Mouse (Mus musculus) hindbrain, embryonic 14.5 days (tissue): ENCODE data around the gene Cdh4. TPM values are rescaled to one million over a fixed set of nuclear protein-coding genes. Genes with fewer than 3 reads are reported as not detected.

Experiments
- ATAC-seq: fragments of 200-750 bp; cut with Nextera tagmentation; 2 replicates; pipeline ENCODE4 v1.8.0; 2017; ENCODE audit warnings: moderate number of reproducible peaks, mild to moderate bottlenecking, moderate TSS enrichment, moderate library complexity; ENCODE audit not compliant: low FRiP score
- DNase-seq: peaks from one replicate; pipeline ENCODE4 v3.0.0-alpha.2; 2015; ENCODE audit warnings: low spot score
- H3K27ac ChIP-seq: fragments of 300-500 bp; sonication (generic); 2 replicates; pipeline ENCODE4 v1.5.1; 2014; ENCODE audit warnings: mild to moderate bottlenecking, moderate library complexity
- H3K27me3 ChIP-seq: fragments of 300-500 bp; sonication (generic); 2 replicates; pipeline ENCODE4 v1.6.1; 2014; ENCODE audit warnings: mild to moderate bottlenecking, low read length, mixed read lengths; ENCODE audit not compliant: control insufficient read depth, insufficient read depth
- H3K36me3 ChIP-seq: fragments of 300-500 bp; sonication (generic); replicated peaks from 2 replicates; pipeline ENCODE4 v1.6.1; 2014; ENCODE audit not compliant: control insufficient read depth, insufficient read depth
- H3K4me1 ChIP-seq: fragments of 300-500 bp; sonication (generic); replicated peaks from 2 replicates; pipeline ENCODE4 v1.6.1; 2014; ENCODE audit warnings: antibody characterized with exemption, low read length, mixed read lengths; ENCODE audit not compliant: control insufficient read depth, insufficient read depth
- H3K4me2 ChIP-seq: fragments of 300-500 bp; sonication (generic); replicated peaks from 2 replicates; pipeline ENCODE4 v1.6.1; 2014; ENCODE audit warnings: mild to moderate bottlenecking, moderate library complexity
- H3K4me3 ChIP-seq: fragments of 300-500 bp; sonication (generic); replicated peaks from 2 replicates; pipeline ENCODE4 v1.5.1; 2014; ENCODE audit warnings: mild to moderate bottlenecking, low read length
- H3K9ac ChIP-seq: fragments of 300-500 bp; sonication (generic); 2 replicates; pipeline ENCODE4 v1.6.1; 2014
- H3K9me3 ChIP-seq: fragments of 300-500 bp; sonication (generic); 2 replicates; pipeline ENCODE4 v1.6.1; 2016; ENCODE audit warnings: low read length; ENCODE audit not compliant: control insufficient read depth
- WGBS: fragments of 180-500 bp; shearing (Covaris S2); extraction: QIAGEN DNeasy Blood & Tissue Kit; methylation state at CpG from one replicate; pipeline ENCODE4 v1.1.7; 2014; 5-methylcytosine and 5-hydroxymethylcytosine counted together
- polyA plus RNA-seq: library from polyadenylated mRNA; unstranded; fragments of >200 nt; fragmentation: Nextera tagmentation; extraction: Ambion mirVana; gene quantifications from 2 replicates; pipeline ENCODE4 v1.2.1, GENCODE M21; 2014

The Cdh4 gene
- polyA plus RNA-seq, 1 experiment from 2014 or later, result 32.8 TPM

- H3K9me3 ChIP-seq, result no peaks in the 10 kb centered on the region
- WGBS, result 80% methylated on average over 3 of the region's 3 CpGs
- H3K27ac ChIP-seq, result no peak overlapping the region
- H3K4me3 ChIP-seq, result no peak overlapping the region
- no peaks in the 10 kb centered on the region for H3K4me1 ChIP-seq
- no peak overlapping the region for H3K4me2 ChIP-seq
- no peak overlapping the region for H3K9ac ChIP-seq
- no peak for ATAC-seq
- DNase-seq, result no peak
- peaks cover 3% of the 10 kb centered on the region; the same call in 1 of the 2 replicates for H3K27me3 ChIP-seq
- H3K36me3 ChIP-seq, result no peaks in the 10 kb centered on the region
Observed at GRCm38 (mm10) chr2:179655506-179655905, 213.3 kb downstream of the Cdh4 start.

DNA sequence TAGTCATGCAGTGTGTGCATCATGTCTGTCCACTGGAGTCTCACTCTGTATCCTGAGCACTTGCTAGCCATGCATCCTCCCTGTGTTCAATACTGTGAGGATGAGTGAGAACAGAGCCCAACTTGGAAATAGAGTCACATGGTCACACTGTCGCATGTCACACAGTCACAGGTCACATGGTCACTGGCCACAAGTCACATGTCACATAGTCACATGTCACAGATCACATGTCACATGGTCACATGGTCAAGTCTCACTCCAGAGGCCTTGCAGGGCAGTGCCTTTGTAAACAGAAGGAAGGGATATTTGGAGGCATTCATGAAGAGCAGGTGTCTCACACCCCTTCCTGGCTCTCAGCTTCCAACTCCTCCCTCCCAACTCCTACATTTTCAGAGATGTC is 217.0 kb downstream of the Cdh4 start:
- Histone ChIP-seq H3K36me3 (no peaks in the 10 kb centered on the region), H3K27me3 (peaks cover 26% of the 10 kb centered on the region), H3K9ac (no peak overlapping the region), H3K4me2 (no peak overlapping the region), H3K9me3 (no peaks in the 10 kb centered on the region), H3K4me3 (no peak overlapping the region), H3K4me1 (peaks cover 23% of the 10 kb centered on the region), H3K27ac (no peak overlapping the region)
- ATAC-seq (no peak), DNase-seq (no peak)
- 96% methylated on average over 1 of the region's 1 CpGs for WGBS

- H3K27me3 ChIP-seq, result peaks cover 26% of the 10 kb centered on the region
- ATAC-seq (no peak), DNase-seq (no peak)
- H3K27ac ChIP-seq, result no peak overlapping the region
- H3K4me1 ChIP-seq, result peaks cover 29% of the 10 kb centered on the region
- H3K4me3 ChIP-seq, result no peak overlapping the region
- no peaks in the 10 kb centered on the region for H3K36me3 ChIP-seq
- WGBS, result 4% methylated on average over 20 of the region's 20 CpGs
- no peak overlapping the region for H3K9ac ChIP-seq
- no peaks in the 10 kb centered on the region for H3K9me3 ChIP-seq
- 0 out of 2 replicates have a peak overlapping the region, but pooled peaks have one; percentile 16 for H3K4me2 ChIP-seq
Observed at GRCm38 (mm10) chr2:179661998-179662714, 219.9 kb downstream of the Cdh4 start.

DNA sequence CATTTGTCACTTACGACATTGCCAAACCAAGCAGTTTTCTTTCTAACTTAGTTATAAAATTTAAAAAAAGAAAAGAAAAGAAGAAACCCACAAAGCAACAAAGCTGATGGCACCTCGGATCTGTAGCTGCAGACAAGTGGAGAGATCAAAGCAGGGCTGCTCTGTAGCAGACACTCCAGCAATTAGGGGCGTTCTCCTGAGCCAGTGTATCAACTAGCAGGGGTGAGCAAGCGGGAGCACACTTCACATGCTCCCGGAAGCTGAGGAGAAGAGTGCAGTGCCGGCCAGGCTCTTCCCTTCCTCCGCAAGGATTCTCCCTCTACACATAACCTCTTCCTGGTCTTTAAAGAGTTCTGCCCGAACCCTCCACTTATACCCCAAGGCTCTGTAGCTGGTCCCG is 220.5 kb downstream of the Cdh4 start:
- peaks cover 29% of the 10 kb centered on the region for H3K27me3 ChIP-seq
- 0 out of 2 replicates have a peak overlapping the region, but pooled peaks have one; percentile 16 for H3K4me2 ChIP-seq
- no peak for ATAC-seq
- H3K36me3 ChIP-seq, result no peaks in the 10 kb centered on the region
- H3K9me3 ChIP-seq, result no peaks in the 10 kb centered on the region
- peaks cover 29% of the 10 kb centered on the region for H3K4me1 ChIP-seq
- H3K27ac ChIP-seq, result no peak overlapping the region
- WGBS, result 10% methylated on average over 9 of the region's 9 CpGs
- DNase-seq, result no peak
- no peak overlapping the region for H3K4me3 ChIP-seq
- 0 out of 2 replicates have a peak overlapping the region, but pooled peaks have one; percentile 16 for H3K9ac ChIP-seq

GRCm38 (mm10) chr2:179663652-179664051 is 221.4 kb downstream of the Cdh4 start:
- no peaks in the 10 kb centered on the region for H3K36me3 ChIP-seq
- H3K27me3 ChIP-seq, result peaks cover 30% of the 10 kb centered on the region
- H3K4me3 ChIP-seq, result no peak overlapping the region
- H3K9me3 ChIP-seq, result no peaks in the 10 kb centered on the region
- DNase-seq (no peak), ATAC-seq (no peak)
- H3K9ac ChIP-seq, result no peak overlapping the region
- H3K4me2 ChIP-seq, result no peak overlapping the region
- H3K4me1 ChIP-seq, result peaks cover 31% of the 10 kb centered on the region
- WGBS, result 23% methylated on average over 9 of the region's 9 CpGs
- H3K27ac ChIP-seq, result no peak overlapping the region

GRCm38 (mm10) chr2:179664171-179664608 is 222.0 kb downstream of the Cdh4 start:
- peaks cover 37% of the 10 kb centered on the region for H3K4me1 ChIP-seq
- no peaks in the 10 kb centered on the region for H3K36me3 ChIP-seq
- DNase-seq (no peak), ATAC-seq (peak; percentile 54; the same call in 1 of the 2 replicates)
- peaks cover 29% of the 10 kb centered on the region for H3K27me3 ChIP-seq
- no peak overlapping the region for H3K27ac ChIP-seq
- H3K4me2 ChIP-seq, result no peak overlapping the region
- no peak overlapping the region for H3K4me3 ChIP-seq
- H3K9me3 ChIP-seq, result no peaks in the 10 kb centered on the region
- WGBS, result 67% methylated on average over 13 of the region's 13 CpGs
- H3K9ac ChIP-seq, result no peak overlapping the region

- H3K27ac ChIP-seq, result no peak overlapping the region
Observed at GRCm38 (mm10) chr2:179670689-179671088, 228.5 kb downstream of the Cdh4 start.

GRCm38 (mm10) chr2:179679866-179680265 is 237.6 kb downstream of the Cdh4 start:
- DNase-seq, result no peak
- H3K27ac ChIP-seq, result no peak overlapping the region
- ATAC-seq, result no peak
- WGBS, result 54% methylated on average over 5 of the region's 5 CpGs
- no peaks in the 10 kb centered on the region for H3K9me3 ChIP-seq
- no peaks in the 10 kb centered on the region for H3K36me3 ChIP-seq
- H3K4me2 ChIP-seq, result no peak overlapping the region
- no peak overlapping the region for H3K4me3 ChIP-seq
- peaks cover 5% of the 10 kb centered on the region for H3K4me1 ChIP-seq
- H3K9ac ChIP-seq, result no peak overlapping the region
- H3K27me3 ChIP-seq, result no peaks in the 10 kb centered on the region; the same call in 1 of the 2 replicates

More at GRCm38 (mm10) chr2:179670689-179671088, 228.5 kb downstream of the Cdh4 start:
- DNase-seq, result no peak
- Histone ChIP-seq H3K9me3 (no peaks in the 10 kb centered on the region), H3K4me3 (no peak overlapping the region), H3K4me1 (peaks cover 20% of the 10 kb centered on the region), H3K27me3 (peaks cover 5% of the 10 kb centered on the region; the same call in 1 of the 2 replicates), H3K4me2 (no peak overlapping the region), H3K36me3 (no peaks in the 10 kb centered on the region), H3K9ac (no peak overlapping the region)
- ATAC-seq, result peak; percentile 41; the same call in 1 of the 2 replicates
- 32% methylated on average over 10 of the region's 10 CpGs for WGBS

DNA sequence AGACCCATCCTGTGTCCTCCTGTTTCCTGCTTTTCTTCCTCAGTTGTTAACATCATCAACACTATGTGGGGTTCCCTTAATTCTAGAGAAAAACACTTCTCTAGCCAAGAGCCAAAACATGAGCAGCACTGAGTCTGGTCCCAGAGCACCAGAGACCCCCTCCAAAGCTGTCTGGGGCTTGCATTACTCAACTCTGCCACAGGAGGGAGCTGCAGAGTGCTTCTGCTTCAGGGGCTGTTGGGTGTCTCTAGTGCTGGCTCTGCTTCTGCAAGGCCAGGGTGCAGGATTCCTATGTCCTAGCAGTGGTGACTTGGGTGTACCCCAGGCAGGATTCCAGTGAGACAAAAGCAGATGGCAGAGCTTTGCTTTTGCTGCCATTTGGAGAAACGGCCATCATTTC is 239.2 kb downstream of the Cdh4 start:
- Histone ChIP-seq H3K4me2 (no peak overlapping the region), H3K9ac (no peak overlapping the region), H3K27me3 (no peaks in the 10 kb centered on the region; the same call in 1 of the 2 replicates), H3K9me3 (no peaks in the 10 kb centered on the region), H3K27ac (no peak overlapping the region), H3K4me3 (no peak overlapping the region), H3K36me3 (no peaks in the 10 kb centered on the region), H3K4me1 (peaks cover 5% of the 10 kb centered on the region)
- no peak for ATAC-seq
- 86% methylated on average over 1 of the region's 1 CpGs for WGBS
- no peak for DNase-seq
